Mouse (Mus musculus) thymus, adult 18-20 months (tissue): ENCODE results near the gene Pcdh9.

Experiments
- DNase-seq, 2 experiments: peaks; one replicate each; pipeline ENCODE4 v3.0.0; 2022; ENCODE audit warnings: mixed read lengths in 2 of 2

The Pcdh9 gene

DNA sequence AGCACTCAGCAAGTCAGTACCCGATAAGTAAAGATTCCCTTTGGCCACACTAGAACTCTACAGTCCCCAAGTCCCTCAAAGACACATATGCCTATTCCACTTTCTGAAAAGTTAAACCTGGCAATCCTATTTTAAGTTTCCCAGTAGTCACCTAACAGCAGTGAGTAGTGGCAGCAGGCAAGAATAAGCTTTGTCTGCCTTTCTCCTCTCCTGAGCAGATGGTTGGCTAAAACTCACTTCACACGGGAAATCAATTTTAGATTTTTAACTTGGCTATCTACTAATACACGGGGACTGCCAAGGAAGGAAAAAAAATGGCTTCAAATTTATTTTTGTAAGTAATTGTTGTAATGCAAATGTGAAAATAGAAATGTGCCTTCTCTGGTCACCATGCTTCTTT, 763.5 kb downstream of the Pcdh9 start:
- DNase-seq: no peak

DNA sequence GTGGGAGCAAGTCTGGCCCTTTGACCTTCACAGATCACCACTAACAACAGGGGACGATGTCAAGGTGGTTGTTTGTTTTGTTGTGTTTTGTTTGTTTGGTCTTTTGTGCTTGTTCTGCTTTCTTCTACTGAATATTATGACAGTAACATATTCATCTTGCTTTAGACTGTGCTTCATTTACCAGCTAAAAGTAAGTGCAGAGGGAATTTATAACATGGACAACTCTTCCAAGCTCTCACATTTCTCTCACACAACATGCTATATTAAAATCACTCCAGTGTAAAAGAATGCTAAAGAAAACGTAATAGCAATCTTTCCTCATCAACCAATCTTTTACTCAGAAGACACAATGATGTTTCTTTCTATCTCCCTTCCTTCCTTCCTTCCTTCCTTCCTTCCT, 787.7 kb downstream of the Pcdh9 start:
- no peak for DNase-seq

DNA sequence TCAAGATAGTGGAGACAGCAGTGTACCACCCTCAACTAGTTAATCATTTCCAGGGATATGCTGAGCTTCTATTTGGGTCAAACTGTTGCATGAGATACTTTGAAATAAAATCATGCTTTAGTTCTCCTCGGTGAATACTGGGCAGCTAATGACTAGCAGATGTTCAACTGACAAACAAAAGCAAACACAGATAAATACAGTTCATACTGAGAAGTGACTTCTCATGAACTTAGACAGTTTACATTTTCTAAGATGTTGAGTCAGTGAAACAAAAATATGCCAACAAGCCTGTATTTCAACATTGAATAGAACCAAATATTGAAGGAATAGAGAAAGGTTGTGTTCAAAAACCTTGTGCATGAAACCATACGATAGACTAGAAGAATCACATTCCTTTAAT, 795.4 kb downstream of the Pcdh9 start:
- no peak for DNase-seq

DNA sequence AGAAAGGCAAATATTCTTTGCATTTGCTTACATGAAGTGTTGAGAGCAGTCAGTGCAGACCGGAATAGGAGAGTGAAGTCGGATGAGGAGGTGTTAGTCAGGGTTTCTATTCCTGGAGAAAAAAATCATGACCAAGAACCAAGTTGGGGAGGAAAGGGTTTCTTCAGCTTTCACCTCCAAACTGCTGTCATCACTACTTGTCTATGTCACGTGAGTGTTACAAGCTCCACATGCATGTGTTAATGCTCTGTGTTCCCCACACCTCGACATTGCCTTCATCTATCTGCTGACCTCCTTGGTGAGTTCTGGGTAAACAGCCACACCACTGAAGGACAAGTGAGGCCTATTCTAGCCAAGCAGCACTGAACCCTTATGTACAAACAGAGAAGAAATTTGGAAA, 797.7 kb downstream of the Pcdh9 start:
- DNase-seq: no peak

DNA sequence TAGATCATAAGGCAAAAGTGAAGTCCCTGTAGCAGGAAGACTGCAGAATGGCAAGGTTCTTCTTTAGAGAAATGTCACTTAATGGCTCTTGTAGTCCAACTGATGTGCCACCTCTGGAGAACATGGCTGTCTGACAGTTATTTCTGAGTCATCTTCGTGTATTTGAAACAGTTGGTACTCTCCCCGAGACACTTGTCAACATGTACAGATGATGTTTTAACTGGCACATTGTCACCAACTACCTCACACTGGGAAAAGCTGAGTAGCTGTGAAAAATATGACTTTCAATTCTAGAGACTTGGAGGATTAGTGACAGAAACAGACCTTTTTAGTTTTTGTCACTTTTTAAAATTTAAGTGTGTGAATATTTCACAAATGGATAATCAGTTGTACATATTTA, 804.8 kb downstream of the Pcdh9 start:
- no peak for DNase-seq

DNA sequence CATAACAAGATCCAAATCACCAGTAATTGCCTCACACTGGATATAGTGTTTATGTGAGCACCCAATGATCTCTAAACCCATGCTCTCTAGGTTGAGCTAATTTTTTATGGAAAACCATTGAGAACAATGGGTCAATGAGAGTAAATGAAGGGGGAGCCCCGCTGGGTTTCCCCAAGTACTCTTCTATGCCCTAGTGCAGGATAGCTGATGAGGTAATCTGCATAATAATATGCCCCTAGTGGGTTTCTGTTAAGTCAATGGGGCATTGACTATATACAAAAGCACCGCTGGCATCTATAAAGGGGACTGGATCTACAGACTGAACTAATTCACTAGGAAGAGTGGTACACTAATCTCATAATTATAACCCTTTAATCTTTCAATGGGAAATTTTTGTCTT, 807.3 kb downstream of the Pcdh9 start:
- no peak for DNase-seq

DNA sequence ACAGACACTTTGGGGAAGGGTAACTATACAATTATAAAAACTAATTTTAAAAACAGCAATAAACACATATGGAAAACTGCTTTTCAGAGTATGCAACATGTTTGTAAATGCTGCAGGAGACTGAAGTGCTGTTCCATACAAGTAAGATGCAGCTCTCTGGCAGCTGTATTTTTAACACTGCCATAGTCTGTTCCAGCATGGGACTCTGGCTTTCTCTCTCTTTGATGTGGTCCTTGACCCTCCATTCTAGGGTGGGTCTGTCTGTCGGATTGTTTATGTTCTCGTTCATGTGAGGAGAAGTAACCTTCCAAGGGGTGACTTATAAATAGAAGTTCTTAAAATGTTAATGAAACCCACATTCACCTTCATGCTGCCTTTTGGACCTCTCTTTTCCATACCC, 809.6 kb downstream of the Pcdh9 start:
- DNase-seq: no peak

DNA sequence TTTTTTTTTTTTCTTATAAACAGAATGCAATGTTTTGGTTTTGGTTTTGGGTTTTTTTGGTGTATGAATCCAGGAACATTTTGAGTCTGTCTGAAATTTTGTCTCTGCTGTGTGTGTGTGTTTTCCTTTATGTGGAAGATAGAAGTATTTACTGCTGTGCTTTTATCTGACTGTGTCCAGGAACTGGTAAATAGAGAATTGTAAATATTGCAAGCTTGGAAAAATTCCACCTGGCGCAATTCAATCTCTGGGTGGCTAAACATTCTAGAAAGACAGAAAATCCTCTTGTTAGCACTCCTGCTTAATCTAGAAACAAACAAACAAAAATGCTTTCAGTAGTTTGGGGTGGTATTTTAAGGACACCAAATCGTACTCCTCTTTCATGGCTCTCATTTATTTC, 814.7 kb downstream of the Pcdh9 start:
- DNase-seq: no peak

DNA sequence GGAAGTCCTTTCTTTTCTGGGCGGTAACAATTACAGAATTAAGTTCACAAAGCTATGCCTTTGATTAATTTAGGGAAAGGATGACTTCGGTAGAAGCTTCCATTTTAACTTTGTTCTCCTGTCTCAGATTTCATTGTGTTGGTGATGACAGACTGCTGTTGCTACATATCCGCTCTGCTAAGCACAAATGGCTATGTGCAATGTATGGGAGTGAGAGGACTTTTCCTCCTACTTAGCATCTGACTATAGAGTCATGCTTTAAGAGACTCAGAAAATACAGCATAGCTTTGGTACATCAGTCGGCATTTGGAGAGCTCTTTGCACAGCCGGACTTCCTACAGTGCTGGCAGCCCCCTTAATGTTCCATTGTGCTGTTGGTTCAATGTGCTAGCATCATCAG, 818.1 kb downstream of the Pcdh9 start:
- no peak for DNase-seq

DNA sequence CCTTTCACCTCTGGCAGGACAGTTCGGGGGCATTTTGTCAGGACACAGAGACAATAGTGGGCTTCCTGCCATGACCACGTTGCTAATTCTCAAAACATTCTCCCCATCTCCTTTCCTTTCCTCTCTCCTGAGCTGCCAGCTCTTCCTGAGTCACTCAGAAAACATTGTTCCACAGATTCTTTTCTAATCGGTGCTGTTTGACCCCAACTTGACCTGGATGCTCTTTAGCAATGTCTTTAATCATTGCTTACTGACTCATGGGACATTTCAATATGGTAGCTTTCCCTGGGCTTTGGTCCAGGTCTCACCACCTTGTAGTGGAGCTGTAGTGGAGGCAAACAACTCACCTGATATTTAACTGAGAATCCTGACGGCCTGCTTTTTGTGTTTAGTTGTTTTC, 820.3 kb downstream of the Pcdh9 start:
- DNase-seq: no peak

DNA sequence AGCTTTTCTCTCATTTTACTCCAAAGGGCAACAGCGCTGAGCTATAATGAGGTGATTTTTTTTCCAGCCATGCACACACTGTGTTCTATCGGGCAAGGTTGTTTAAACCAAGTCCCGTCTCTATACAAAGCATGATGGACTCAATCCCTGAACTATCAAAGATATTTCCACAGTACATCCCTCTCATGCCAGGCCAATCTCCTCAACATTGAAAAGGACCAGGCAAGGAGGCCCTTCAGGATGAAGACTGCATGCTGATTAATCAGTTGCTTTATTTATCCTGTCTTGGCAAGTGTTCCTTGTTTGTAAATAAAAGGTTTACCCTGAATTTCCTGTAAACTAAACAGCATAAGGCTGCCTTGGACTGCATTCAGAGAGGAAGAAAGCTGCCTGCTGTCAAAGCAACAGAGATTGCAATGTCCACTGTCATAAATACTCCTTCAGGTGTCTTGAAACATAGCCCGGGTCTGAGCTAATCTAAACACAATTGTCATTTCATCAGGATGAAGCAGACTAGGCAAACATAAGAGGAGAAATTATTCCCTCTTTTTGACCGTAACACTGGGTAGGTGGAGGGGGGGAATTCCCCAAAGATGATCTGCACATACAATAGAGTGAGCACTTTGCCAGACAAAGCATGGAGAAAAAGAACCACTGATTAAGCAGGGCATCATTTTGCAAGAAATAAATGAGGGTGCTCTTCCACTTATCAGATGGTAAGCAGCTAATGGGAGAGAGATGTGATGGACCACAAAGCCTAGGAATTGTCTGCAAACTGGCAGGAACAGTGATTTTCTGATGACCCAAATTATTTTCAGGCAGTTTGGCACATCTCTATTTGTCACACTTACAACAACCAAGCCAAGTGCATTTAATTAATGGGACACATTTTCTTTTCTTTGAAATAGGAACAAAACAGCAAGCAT, 822.8 kb downstream of the Pcdh9 start:
- no peak for DNase-seq

DNA sequence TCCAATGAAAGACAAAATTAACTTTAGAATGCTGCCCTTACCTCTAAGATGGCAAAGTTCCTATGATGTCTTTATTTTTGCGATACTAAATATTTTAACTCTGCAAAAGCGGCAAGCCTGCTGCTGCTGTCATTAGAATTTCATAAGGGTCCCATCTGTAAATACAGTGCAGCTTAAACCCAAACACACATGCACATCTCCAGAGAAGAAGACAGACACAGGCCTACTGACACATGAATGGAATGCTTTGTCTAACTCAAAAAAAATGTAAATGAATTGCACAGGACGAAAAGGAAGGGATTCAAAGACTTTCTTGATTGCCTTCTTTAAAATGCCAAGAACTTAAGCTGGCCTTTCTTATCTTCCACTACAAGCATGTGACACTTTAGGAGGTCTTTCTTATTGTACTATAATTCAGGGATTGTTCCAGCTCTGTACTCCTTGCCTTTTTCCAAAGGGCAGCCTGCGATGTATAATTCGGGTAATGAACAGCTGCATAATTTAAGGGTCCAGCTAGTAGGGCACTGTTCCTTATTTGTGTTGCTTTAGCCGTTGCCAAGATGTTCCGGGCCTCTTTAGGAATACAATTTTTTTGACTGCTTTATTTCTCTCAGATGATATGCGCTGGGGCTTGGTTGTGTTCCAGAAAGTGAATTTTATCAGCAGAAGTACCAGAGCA, 823.6 kb downstream of the Pcdh9 start:
- no peak for DNase-seq

DNA sequence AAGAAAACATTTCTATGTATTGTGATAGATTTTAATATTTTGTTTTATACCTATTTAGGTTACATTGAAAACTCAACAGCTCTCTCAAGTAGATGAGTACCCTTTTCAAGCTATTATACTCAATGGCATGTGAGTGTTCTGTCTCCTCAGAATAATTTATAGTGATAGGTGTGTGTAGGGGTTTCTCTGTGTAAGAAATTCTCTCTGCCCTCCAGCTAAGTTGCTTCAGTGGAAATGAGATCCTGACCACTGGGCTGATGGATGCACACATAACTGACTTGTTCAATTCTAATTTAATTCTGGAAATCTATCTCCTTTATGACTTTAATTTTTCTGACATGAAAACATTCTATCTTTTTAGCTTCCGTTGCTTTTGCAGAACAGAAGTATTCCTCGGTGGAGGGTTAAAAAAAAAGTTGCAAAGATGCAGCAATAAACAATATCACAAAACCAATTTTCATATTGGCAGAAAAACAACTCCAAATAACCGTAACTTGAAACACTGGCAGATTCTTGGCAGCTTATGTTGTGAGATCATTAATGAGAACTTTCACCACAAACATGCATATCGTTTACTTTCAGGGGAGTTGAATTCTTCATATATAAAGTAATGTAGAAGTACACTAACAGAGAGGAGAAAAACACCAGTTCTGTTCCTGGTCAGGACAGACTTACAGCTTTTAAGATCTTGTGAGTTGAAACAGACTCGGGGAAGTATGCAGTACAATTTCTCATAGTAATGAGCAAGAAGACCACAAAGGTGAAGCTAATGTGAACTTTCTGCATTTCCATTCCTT, 828.5 kb downstream of the Pcdh9 start:
- DNase-seq: no peak

DNA sequence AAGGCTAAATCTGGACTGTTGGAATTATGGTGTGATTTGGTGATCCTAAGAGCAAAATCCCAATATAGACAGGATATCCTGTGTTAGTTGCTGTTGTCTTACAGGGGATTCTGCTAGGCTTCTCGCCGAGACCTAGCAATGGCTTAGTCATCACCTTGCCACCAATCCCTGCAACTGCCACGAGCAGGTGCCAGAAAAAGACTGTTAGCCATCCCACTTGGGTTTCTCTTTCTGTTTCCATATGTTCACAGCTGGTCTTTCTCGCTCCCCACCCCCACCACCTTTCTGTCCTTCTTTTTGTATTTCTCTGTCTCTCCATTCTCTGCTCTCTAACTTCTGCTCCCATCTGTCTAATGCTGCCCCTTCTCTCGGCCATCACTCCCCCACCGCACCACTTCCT, 831.7 kb downstream of the Pcdh9 start:
- no peak for DNase-seq

DNA sequence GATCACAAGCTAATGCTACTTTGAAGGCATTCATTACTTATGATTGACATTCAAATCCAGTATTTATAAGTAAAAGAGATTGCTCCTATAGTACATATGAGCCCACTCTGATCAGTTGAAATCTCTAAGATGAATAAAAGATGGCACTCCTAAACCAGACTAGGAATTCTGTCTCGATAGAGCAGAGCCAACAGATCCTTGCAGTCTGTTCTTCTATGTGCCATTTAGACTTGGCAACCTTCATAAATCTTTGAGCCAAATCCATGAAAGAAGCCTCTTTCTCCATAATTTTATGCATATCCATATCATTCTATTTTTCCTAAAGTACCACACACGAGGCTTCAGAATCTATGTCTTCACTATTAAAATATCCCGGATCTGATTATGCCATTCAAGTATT, 834.5 kb downstream of the Pcdh9 start:
- DNase-seq: no peak

DNA sequence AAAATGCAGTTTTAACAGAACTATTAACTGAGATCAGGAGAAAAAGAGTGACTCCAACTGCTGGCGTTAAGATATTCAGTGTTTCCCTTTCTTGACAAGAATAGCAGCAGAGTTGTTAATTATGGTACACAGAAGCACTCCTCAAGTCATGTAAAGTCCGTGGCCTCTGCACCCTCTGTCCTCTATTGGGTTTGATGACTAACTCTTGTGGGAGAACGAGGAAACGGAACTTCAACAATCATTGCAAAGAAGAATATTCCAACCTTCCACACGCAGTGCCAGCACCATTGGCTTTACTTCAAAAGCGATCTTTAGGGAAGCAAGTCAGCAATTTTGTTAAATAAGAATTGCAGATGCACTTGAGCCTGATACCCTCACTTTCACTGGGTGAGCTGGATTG, 849.9 kb downstream of the Pcdh9 start:
- DNase-seq: no peak

DNA sequence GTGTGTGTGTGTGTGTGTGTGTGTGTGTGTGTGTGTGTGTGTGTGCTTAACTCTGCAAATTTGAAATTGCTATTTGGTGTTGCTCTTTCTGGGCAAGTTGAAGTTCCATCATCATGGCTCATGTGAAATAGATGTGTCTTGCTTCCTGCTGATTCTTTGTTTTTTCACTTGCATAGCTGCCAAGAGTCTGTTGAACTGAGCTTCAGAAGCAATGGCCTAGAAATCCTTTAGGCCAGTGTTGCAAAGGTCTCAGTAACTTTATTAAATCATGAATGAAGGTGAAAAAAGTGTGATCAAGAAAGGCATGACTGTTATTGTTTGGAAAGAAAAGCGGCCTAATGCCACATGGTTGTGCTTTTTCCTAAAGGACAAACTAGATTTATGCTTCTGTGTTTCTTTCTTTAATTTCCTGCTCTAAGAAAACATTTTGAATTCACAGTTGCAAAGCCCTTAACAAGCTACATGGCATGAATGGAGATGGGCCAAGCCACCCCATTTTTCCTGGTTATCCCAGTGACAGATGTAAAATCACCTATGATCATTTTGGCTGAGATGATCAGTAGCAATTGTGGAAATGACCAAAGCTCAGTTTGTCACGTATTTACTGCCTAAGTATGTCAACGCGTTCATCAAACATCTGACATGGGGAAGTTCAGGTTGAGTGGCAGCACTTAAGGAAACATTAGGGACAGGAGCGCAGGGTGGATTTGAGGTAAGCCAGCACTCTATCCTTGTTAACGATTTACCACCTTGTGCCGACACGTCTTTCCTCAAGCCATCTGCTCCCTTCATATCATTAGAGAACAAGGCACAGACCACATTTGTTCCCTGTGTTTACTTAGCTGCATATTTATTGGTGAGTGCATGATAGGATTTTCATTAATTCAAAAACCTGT, 850.9 kb downstream of the Pcdh9 start:
- DNase-seq: no peak

DNA sequence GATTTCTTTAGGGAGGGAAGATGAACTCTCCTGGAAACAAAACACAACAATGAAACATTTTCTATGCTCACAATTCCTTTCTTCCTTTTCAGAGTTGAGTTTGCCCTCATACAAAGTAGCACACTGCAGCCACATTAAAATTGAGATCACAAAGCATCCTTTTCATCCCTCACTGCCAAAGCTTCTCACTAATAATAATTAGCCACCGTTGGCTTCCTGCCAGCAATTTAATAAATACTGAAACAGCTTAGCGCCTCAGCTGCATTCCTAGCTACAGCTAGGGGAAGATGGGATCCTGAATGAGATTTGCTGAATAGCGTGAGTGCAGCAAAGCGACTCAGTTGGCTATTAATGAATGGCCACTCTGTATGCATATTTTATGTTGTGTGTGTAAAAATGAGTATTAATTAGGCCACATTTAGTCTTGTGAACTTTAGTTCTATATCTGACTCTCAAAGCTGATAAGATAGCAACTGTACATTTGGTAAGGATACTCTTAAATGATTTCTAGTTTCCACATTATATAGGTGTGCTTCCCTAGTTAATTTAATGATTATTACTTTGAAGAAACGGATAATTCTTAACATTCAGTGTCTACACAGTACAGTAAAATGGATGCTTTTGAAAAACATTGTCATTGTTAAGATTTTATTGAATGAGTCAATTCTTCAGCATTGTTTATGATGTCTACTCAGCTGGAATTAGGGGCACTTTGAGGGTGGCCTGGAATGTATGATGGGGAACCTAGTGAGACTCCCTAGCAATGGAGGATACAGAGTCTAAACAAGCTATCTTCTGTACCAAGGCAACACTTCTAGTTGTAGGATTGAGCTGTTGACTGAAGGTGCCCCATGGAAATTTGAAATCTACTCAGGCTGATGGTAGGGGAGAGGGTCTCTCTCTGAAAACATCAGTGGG, 881.1 kb downstream of the Pcdh9 start:
- DNase-seq: no peak
